ENCODE assay signal across 17 mouse cellular contexts in the genomic region with DNA sequence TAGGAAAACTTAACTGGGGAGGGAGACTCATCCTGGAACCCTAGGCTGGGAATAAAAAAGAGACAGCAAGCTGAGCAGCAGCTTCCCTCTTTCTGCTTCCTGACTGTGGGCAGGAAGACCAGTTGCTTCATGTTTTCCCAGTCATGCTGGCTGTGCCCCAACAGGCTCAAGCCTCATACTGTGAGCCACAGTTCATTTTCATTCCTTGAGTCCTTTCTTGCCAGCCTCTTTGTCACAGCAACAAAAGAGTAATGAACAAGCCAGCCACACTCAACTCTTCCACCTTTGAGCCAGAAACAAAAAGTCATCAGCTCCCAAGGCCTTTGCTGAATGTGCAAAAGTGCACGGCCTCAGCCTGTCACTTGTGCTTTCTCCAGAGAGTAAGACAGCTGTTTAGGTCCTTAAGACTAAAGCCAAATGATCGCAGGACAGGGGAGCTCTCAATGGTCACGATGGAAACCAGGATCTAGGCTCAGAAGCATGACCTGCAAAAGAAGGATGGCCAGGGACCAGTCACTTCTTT.
DNase-seq lines count a peak whose midpoint lies in the region; ATAC-seq lines count a peak whose summit lies in the region.
"Had no signal": no experiment of that assay in that cellular context is flagged by ENCODE, and none has a peak within 500 bp of the region (broad histone marks: within the 10 kb centered on the region; RNA-seq: fewer than 3 reads in every experiment).

No protein-coding gene starts in this region.

- peak overlapping the region; percentile 35; the same call in 1 of the 2 replicates for H3K27ac ChIP-seq in hindbrain, embryonic 10.5 days
- no peak overlapping the region for H3K27ac ChIP-seq in hindbrain, embryonic 16.5 days (ENCODE audit: low read depth, low read length)
- H3K27ac ChIP-seq: heart, embryonic 13.5 days; kidney, postnatal 0 days; stomach, embryonic 15.5 days had no signal

- no peak overlapping the region for H3K4me2 ChIP-seq in hindbrain, embryonic 16.5 days (ENCODE audit: low read length)
- H3K4me2 ChIP-seq: heart, embryonic 13.5 days; stomach, embryonic 15.5 days had no signal

- no peaks in the 10 kb centered on the region for H3K36me3 ChIP-seq in hindbrain, embryonic 10.5 days
- H3K36me3 ChIP-seq in hindbrain, embryonic 16.5 days (ENCODE audit: control insufficient read depth, insufficient read depth, low read length) = no peaks in the 10 kb centered on the region
- H3K36me3 ChIP-seq: heart, embryonic 13.5 days; stomach, embryonic 15.5 days had no signal

- H3K27me3 ChIP-seq in hindbrain, embryonic 10.5 days (ENCODE audit: insufficient read depth, poor library complexity, severe bottlenecking) = no peaks in the 10 kb centered on the region
- H3K27me3 ChIP-seq in hindbrain, embryonic 16.5 days (replicated peaks; ENCODE audit: control insufficient read depth, insufficient read depth, low read length) = no peaks in the 10 kb centered on the region
- H3K27me3 ChIP-seq: heart, embryonic 13.5 days; megakaryocyte, embryonic 14.5 days; stomach, embryonic 15.5 days had no signal

- no peak overlapping the region for H3K9ac ChIP-seq in hindbrain, embryonic 16.5 days (ENCODE audit: low read depth, low read length)
- H3K9ac ChIP-seq: heart, embryonic 13.5 days; stomach, embryonic 15.5 days had no signal

- no peaks in the 10 kb centered on the region for H3K9me3 ChIP-seq in hindbrain, embryonic 10.5 days
- H3K9me3 ChIP-seq in hindbrain, embryonic 16.5 days (ENCODE audit: control insufficient read depth, low read length) = no peaks in the 10 kb centered on the region
- H3K9me3 ChIP-seq: heart, embryonic 13.5 days; megakaryocyte, embryonic 14.5 days; stomach, embryonic 15.5 days had no signal

- peaks cover 12% of the 10 kb centered on the region for H3K4me1 ChIP-seq in hindbrain, embryonic 10.5 days (replicated peaks)
- peaks cover 3% of the 10 kb centered on the region for H3K4me1 ChIP-seq in hindbrain, embryonic 16.5 days (ENCODE audit: control insufficient read depth, insufficient read depth, low read depth, low read length)
- H3K4me1 ChIP-seq: megakaryocyte, embryonic 14.5 days; stomach, embryonic 15.5 days had no signal

- no peak for ATAC-seq in hindbrain, embryonic 16.5 days
- no peak for ATAC-seq in megakaryocyte, adult 5-6 weeks (ENCODE audit: poor library complexity, severe bottlenecking)

- no peak overlapping the region for H3K4me3 ChIP-seq in hindbrain, embryonic 10.5 days
- no peak overlapping the region for H3K4me3 ChIP-seq in hindbrain, embryonic 16.5 days (ENCODE audit: low read length)
- H3K4me3 ChIP-seq: heart, embryonic 13.5 days; megakaryocyte, embryonic 14.5 days; myocyte; stomach, embryonic 15.5 days had no signal

- DNase-seq in embryo, embryonic 10.5 days (ENCODE audit: low spot score) = peak; percentile 8
- DNase-seq in embryo, embryonic 11 days = no peak
- no peak for DNase-seq in hindbrain, embryonic 10.5 days (ENCODE audit: low spot score)
- DNase-seq in urinary bladder, postnatal 14 days (ENCODE audit: low spot score) = peak; percentile 8
- no peak for DNase-seq in urinary bladder, postnatal 25 days (ENCODE audit: low spot score)
- DNase-seq in lung, postnatal 4 days = peak; percentile 36 to 74
- DNase-seq: B cell, adult 2 months; liver; right cerebral cortex, postnatal 14 days; thymus, postnatal 4 days had no signal

- WGBS in hindbrain, embryonic 10.5 days = 33% methylated on average over 3 of the region's 3 CpGs
- 33% methylated on average over 3 of the region's 3 CpGs for WGBS in hindbrain, embryonic 16.5 days

Comparison
In these comparisons a context has a peak if more than half of its experiments do, and no peak if none do; other contexts are left out.
1. DNase-seq: peak in embryo, embryonic 10.5 days (single experiment), urinary bladder, postnatal 14 days (single experiment) and lung, postnatal 4 days (2 of 2); none in embryo, embryonic 11 days (single experiment), hindbrain, embryonic 10.5 days (single experiment) and urinary bladder, postnatal 25 days (single experiment).